Mouse (Mus musculus): ENCODE measurements around the gene 4933424G06Rik.

Gene 4933424G06Rik

GRCm38 (mm10) chr1:36709055-36709853, 695 bp upstream of the 4933424G06Rik start:
- peak in 1 of 2 experiments; percentile 16 for DNase-seq (ENCODE audit: low spot score in 2 of 2)

DNA sequence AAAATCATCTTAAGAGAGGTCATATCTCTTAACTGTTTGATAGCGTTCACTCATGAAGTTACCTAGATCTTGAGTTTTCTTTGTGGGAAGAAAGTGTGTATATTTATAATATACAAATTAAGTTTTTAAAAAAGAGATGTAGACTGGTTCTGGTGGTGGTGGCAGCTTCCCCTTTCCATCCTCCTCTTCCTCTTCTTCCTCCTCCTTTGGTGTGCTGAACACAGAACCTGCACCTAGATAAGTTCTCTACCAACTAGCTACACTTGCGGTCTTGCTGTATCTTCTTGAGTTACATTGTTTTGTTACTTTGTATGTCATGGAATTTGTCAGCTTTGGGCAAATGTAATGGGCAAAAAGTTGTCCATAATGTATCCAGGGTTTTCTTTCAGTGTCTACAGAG, 1.2 kb downstream of the 4933424G06Rik start:
- DNase-seq (ENCODE audit: low spot score in 2 of 2), result no peak

- DNase-seq (ENCODE audit: low spot score in 2 of 2), result no peak
Measured at GRCm38 (mm10) chr1:36714311-36714710, 4.4 kb downstream of the 4933424G06Rik start, which contains the start of gene Actr1b. Gene Actr1b, minus strand, starts transcription at chr1:36714422.

- DNase-seq (ENCODE audit: low spot score in 2 of 2), result no peak
Measured at GRCm38 (mm10) chr1:36718786-36719185, 8.8 kb downstream of the 4933424G06Rik start.

DNA sequence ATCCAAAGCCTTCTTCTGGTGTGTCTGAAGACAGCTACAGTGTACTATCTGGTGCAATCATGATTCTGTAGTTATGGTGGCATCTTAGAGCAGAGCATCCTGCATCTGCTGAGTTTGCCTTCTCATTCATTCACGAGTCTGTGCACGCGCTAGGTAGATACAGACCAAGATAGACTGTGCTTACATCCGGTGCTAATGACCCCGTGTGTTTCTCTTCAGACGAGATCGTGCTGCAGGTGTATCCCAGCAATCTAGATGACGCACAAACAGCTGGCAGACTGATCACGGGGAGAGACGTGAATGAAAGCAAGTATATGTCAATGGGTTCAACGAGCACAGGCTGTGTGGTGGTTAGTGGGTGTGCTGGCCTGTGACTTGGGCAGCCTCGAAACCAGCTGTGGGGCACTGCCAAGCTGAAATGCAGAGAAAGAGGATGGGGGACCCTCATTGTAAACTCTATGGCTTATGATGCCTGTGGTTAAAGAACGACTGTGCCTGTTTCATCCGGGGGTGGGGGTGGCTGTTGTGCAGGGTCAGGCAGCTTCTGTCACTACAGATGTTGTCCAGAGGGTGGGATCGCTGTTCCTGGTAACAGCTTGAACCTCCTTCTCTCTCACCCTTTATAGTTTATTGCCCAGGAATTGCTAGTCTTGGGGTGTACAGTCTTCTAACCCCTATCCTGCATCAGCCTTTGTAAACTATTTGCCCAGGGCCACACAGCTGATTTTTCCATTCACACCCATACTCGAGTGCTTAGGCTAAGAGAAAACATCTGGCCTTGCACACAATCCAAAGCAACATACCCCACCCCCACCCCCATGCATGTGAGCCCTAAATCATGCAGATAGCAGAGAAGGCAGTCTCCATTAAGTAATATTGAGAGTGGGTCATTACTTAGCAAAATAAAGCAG, 13.5 kb downstream of the 4933424G06Rik start:
- DNase-seq (ENCODE audit: low spot score in 2 of 2), result no peak

DNA sequence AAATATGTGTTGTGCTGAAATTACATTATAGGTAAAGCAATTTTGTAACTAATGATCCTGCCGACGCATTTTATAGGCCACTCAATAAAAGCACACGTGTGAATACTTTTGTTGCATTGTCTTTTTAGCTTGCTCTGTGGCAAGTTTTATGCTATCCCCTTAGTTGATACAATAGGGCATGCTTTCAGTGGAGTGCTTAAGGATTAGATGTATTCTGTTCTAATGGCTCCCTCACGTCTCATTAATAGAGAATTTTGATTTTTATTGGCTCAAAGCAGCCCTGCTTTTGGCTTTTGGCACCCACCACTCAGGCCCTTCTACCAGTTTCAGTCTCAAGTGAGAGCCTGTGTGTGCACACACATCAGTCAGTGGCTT, 14.1 kb downstream of the 4933424G06Rik start:
- no peak for DNase-seq (ENCODE audit: low spot score in 2 of 2)

- peak; percentile 35 to 66 for DNase-seq (ENCODE audit: low spot score in 2 of 2)
Measured at GRCm38 (mm10) chr1:36737300-36737699, 27.4 kb downstream of the 4933424G06Rik start.

GRCm38 (mm10) chr1:36739231-36739630, 29.3 kb downstream of the 4933424G06Rik start:
- no peak for DNase-seq (ENCODE audit: low spot score in 2 of 2)

GRCm38 (mm10) chr1:36743046-36743445, 33.1 kb downstream of the 4933424G06Rik start:
- DNase-seq (ENCODE audit: low spot score in 2 of 2), result no peak

DNA sequence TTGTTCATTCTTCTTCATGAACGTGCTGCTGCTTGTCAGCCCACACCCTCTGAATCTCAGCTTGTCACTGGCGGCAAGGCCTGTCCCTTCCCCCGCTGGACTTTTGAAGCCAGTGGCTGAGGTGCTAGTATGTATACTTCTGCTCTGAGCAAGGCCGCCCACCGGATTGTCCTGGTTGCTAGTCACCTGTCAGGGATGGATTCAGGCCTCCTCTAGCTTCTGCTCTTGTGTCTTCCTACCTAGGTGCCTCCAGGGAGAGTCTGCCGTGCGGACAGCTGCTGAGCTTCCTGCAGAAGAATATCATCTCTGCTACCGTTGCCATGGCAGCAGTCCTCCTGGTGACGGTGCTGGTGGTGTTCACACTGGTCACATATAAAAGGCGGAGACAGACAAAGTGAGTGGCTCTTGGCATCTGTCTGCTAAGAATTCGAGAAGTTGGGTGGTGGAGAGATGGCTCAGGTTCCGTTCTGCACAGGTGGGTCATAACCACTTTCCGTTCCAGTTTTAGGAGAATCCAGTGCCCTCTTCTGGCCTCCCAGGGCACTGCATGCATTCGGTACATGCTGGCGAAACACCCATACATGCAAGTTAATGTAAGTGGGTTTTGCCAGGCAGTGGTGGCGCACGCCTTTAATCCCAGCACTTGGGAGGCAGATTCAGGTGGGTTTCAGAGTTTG, 34.5 kb downstream of the 4933424G06Rik start:
- DNase-seq (ENCODE audit: low spot score in 2 of 2), result peak; percentile 40 to 75

GRCm38 (mm10) chr1:36745661-36746060, 35.7 kb downstream of the 4933424G06Rik start:
- no peak for DNase-seq (ENCODE audit: low spot score in 2 of 2)

DNA sequence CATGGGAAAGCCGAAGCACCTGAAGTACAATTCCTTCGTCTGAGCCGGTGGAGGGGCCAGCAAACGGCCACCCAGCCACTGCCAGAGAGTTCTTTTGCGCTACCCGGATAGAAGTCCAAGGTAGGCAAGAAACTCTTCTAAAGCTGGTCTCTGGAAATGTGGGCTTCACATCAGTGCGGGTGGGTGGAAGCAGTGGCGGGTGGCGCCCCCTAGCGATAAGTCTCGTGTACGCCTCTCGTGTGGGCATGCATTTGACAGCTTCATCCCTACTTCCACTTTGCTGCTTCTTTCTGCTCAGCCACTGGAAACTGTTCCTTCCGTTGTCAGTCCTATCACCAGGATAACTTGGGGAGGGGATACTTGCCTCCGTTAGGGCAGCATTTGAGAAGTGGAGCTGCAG, 36.5 kb downstream of the 4933424G06Rik start:
- DNase-seq (ENCODE audit: low spot score in 2 of 2), result no peak

- DNase-seq (ENCODE audit: low spot score in 2 of 2), result no peak
Measured at GRCm38 (mm10) chr1:36753932-36754675, 44.2 kb downstream of the 4933424G06Rik start.

GRCm38 (mm10) chr1:36758553-36758952, 48.6 kb downstream of the 4933424G06Rik start:
- no peak for DNase-seq (ENCODE audit: low spot score in 2 of 2)

DNA sequence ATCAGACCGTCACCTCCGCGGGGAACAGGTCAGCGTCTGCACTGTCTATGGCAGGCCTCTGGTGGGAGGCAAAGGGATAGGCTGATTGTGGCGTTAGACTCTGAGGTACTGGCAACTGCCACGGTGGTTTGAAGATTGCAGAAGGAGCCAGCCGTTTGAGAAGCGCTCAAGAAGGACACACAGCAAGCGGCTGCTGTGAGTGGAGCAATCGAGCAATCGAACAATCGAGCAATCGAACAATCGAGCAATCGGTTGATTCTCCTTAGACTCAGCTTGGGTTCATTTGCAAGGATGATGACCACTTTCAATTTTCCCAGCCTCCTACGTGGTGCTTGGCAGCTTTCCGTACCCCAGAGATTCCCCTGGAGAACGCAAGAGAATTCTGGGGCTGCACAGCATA, 49.1 kb downstream of the 4933424G06Rik start:
- DNase-seq (ENCODE audit: low spot score in 2 of 2), result no peak

DNA sequence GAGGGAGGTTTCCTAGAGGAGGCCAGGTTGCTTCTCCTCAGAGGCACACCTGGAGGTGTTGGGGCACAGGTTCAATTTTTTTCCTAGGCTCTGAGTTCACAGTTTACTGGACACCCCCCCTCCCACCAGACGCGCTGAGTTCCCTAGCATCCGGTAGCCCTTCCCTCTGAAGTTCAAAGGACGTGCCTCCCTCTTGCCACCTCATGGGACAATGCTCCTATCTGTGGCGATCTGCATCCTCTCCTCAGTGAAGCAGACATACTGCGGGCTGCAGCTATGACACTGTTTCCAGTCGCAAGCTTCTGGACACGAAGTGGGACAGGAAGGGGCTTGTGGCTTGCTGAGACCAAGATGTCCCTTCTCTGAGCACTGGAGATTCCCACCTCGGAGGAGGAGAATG, 50.5 kb downstream of the 4933424G06Rik start:
- no peak for DNase-seq (ENCODE audit: low spot score in 2 of 2)

- no peak for DNase-seq (ENCODE audit: low spot score in 2 of 2)
Measured at GRCm38 (mm10) chr1:36761061-36761460, 51.1 kb downstream of the 4933424G06Rik start.

DNA sequence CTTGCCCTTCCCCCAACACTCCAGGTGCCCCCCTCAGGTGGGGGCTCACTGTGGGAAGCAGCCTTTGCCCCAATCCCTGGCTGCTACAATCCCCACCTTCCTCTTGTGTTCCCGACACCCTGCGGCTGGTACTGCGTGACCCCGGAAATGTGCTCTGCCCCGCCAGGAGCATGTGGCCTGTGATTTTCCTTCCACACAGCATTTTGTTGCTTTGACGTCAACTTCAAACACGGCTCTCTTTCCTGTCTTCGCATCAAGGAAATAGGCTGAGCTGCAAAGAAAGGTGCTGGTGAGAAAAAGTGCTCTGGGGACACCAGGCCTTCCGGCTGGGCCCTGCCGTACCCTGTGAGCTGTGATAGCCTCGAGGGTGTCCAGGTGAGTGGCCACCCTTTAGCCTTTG, 51.6 kb downstream of the 4933424G06Rik start, which contains the start of gene Zap70:
TSS of gene Zap70 (plus strand) at position 231 of the 400 bp plus-strand sequence.
- DNase-seq (ENCODE audit: low spot score in 2 of 2), result no peak

GRCm38 (mm10) chr1:36766431-36767205, 56.7 kb downstream of the 4933424G06Rik start:
- DNase-seq (ENCODE audit: low spot score in 2 of 2), result no peak

- no peak for DNase-seq (ENCODE audit: low spot score in 2 of 2)
Measured at GRCm38 (mm10) chr1:36767321-36767720, 57.4 kb downstream of the 4933424G06Rik start.

Measured in urinary bladder, adult 18-20 months (tissue).